Mouse (Mus musculus) CD4-positive naive resting alpha-beta T cell, adult 57 days (primary cell): Measurements from ENCODE around the gene Naa60. TPM values are rescaled to one million over a fixed set of nuclear protein-coding genes. Genes with fewer than 3 reads are reported as not detected.

Experiments used
- total RNA-seq: library from RNA; stranded (reverse); gene quantifications from one replicate; pipeline ENCODE4 v1.2.4, GENCODE M21; 2023

Naa60 gene
- total RNA-seq = 94.6 TPM

GRCm38 (mm10) chr16:3872216-3873047 lies at the start of gene Naa60:
TSS of gene Naa60 (plus strand) at chr16:3872375.

GRCm38 (mm10) chr16:3830588-3831109 lies 41.5 kb upstream of the Naa60 start, which contains the start of gene Olfr15:
TSS of gene Olfr15 (plus strand) at chr16:3830878.

DNA sequence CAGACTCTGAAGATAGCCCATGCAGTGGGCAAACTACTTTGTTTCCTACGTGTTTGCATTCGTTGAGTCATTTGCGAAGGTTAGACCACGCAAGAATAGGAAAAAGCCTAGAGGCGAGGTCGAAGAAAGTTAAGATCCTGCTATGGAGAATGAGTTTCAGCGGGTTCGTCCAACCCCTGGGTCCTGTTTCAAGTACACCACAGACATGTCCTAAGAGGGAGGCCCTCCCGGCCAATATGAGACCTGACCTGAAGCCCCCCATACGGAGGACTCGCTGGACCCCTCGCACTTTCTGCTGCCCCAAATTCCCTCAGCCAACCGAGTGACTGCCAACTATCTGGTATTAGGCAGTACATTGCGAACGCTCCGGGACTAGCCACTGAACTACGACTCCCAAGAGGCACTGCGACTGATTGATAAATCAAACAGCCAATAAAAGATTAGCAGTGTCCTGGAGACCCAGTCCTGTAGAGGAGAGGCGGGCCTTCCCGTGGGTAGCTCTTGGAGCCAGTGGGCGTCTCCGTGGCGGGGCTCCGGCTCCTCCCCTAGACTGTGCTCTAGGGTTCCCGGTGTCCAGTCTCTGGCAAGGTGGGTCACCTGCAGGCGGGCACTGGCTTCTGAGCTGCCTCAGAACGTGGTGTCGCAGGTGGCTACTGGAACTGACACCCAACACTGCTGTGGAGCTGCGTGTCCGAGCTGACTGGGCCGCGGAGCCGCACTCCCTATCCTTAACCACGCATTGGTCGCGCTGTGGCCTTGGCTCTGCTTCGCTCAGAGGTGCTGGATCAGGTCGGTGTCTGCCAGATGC lies 25.3 kb upstream of the Naa60 start, which contains the start of gene Zfp174:
Zfp174 (plus strand) TSS at position 558 of the 808 bp plus-strand sequence.

DNA sequence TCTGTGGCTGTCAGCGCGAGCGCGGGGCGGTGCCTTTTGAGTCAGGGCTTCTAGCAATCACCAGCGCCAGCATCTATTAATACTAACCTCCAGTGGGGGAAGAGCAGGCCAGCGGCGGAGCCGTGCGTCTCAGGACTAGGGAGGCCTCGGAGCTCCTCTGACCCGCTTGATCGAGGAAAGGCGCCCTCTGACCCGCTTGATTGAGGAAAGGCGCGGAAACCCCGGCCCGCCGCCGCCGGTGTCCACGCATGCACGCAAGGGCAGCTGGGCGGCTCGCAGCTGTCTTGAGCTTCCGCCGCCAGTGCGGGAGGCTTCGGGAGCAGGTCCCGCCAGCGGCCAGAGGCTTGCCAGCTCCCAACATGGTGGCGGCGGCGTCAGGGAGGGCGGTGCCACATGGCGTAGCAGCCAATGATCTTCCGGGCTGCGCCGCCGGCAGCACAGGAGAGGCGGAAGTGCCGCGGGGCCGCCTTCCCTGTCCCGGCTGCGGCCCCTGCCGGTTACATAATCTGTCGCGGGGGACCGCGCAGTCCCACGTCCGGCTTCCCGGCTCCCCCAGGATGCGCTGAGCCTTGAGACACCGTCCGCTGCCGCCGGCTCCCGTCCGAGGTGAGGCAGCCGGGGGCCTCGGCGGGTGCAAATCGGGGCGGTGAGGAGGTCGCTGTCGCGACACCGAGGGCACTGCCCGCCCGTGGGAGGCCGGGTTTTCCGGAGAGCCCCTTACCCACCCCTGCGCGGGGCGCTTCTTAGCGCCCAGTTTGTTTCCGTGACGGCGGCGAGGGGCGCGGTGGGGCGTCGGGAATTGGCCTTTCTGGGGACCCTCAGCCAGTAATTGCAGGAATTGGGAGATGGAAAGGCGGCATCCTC lies 12.3 kb downstream of the Naa60 start, which contains the start of the genes Zfp597 and Gm20695:
Zfp597 (minus strand) TSS at position 361 of the 864 bp plus-strand sequence.
Gm20695 (plus strand) TSS at position 448 of the 864 bp plus-strand sequence.

GRCm38 (mm10) chr16:3908537-3909111 lies 36.4 kb downstream of the Naa60 start, which contains the start of the genes 1700037C18Rik and Cluap1:
TSS of gene 1700037C18Rik (minus strand) at chr16:3908689.
TSS of gene Cluap1 (plus strand) at chr16:3908801.

Other genes starting within 250 kb of the Naa60 start
- gene Mefv, start 154.3 kb upstream of the Naa60 start, total RNA-seq = 0.53 TPM
- gene Zfp263, start 128.3 kb upstream of the Naa60 start, total RNA-seq = 51.9 TPM
- gene Olfr15, start 41.5 kb upstream of the Naa60 start, total RNA-seq = not detected
- 0.56 TPM for gene Zfp174, start 25.1 kb upstream of the Naa60 start, total RNA-seq
- gene Zfp597, start 12.2 kb downstream of the Naa60 start, total RNA-seq = 28.4 TPM
- gene Gm20695, start 12.3 kb downstream of the Naa60 start, total RNA-seq = not detected
- gene 1700037C18Rik, start 36.3 kb downstream of the Naa60 start, total RNA-seq = 6.6 TPM
- 27.9 TPM for gene Cluap1, start 36.4 kb downstream of the Naa60 start, total RNA-seq
- 87.3 TPM for gene Nlrc3, start 104.3 kb downstream of the Naa60 start, total RNA-seq
- gene Slx4, start 131.4 kb downstream of the Naa60 start, total RNA-seq = 84.0 TPM
- not detected for gene Dnase1, start 164.6 kb downstream of the Naa60 start, total RNA-seq
- gene Trap1, start 205.5 kb downstream of the Naa60 start, total RNA-seq = 74.0 TPM